Mouse (Mus musculus): ENCODE measurements at regions not wholly inside any gene's neighbourhood (a gene's known extent, or its start where the extent isn't known, plus 50 kb on each side); places are given as distances from the start of the nearest gene placed in this dataset.

GRCm38 (mm10) chr10:83964838-83965237 is 242.2 kb downstream of the 1500009L16Rik start:
- no peak for DNase-seq

GRCm38 (mm10) chr10:83970501-83970900 is 247.8 kb downstream of the 1500009L16Rik start:
- DNase-seq, result no peak

- DNase-seq, result peak in 1 of 2 experiments; percentile 43
Observed at GRCm38 (mm10) chr10:83974548-83974947, 251.9 kb downstream of the 1500009L16Rik start.

GRCm38 (mm10) chr10:83976548-83976947 is 253.9 kb downstream of the 1500009L16Rik start:
- DNase-seq, result no peak

GRCm38 (mm10) chr10:83979930-83980329 is 257.3 kb downstream of the 1500009L16Rik start:
- DNase-seq, result no peak

GRCm38 (mm10) chr10:83984697-83985415 is 262.2 kb downstream of the 1500009L16Rik start:
- DNase-seq, result no peak

GRCm38 (mm10) chr10:83992577-83993305 is 270.1 kb downstream of the 1500009L16Rik start:
- peak; percentile 31 to 46 for DNase-seq

- DNase-seq, result no peak
Observed at GRCm38 (mm10) chr10:83995026-83995600, 272.4 kb downstream of the 1500009L16Rik start.

GRCm38 (mm10) chr10:83995913-83996312 is 273.2 kb downstream of the 1500009L16Rik start:
- DNase-seq, result peak; percentile 90 to 95

GRCm38 (mm10) chr10:83996489-83996888 is 273.8 kb downstream of the 1500009L16Rik start:
- DNase-seq, result peak in 1 of 2 experiments; percentile 41

GRCm38 (mm10) chr10:84000436-84001208 is 278.0 kb downstream of the 1500009L16Rik start:
- DNase-seq, result peak; percentile 69 to 84

GRCm38 (mm10) chr10:84002744-84003143 is 280.1 kb downstream of the 1500009L16Rik start:
- DNase-seq, result no peak

- DNase-seq, result no peak
Observed at GRCm38 (mm10) chr10:84003601-84004149, 281.0 kb downstream of the 1500009L16Rik start.

- DNase-seq, result no peak
Observed at GRCm38 (mm10) chr10:84008923-84009322, 286.3 kb downstream of the 1500009L16Rik start.

GRCm38 (mm10) chr10:84019381-84019780 is 296.7 kb downstream of the 1500009L16Rik start:
- DNase-seq, result peak; percentile 52 to 84

GRCm38 (mm10) chr10:84020023-84020620 is 297.5 kb downstream of the 1500009L16Rik start:
- DNase-seq, result peak; percentile 59 to 79

GRCm38 (mm10) chr10:84021167-84022120 is 298.8 kb downstream of the 1500009L16Rik start:
- no peak for DNase-seq

GRCm38 (mm10) chr10:84024294-84024693 is 301.6 kb downstream of the 1500009L16Rik start:
- DNase-seq, result peak in 1 of 2 experiments; percentile 26

- DNase-seq, result peak in 1 of 2 experiments; percentile 39
Observed at GRCm38 (mm10) chr10:84024901-84025300, 302.2 kb downstream of the 1500009L16Rik start.

- no peak for DNase-seq
Observed at GRCm38 (mm10) chr10:84026798-84027197, 304.1 kb downstream of the 1500009L16Rik start.

All from kidney, postnatal 25 days (tissue).